Mouse (Mus musculus) limb, embryonic 13.5 days (tissue): ENCODE results near the gene Atf1. TPM values are rescaled to one million over a fixed set of nuclear protein-coding genes. Genes with fewer than 3 reads are reported as not detected.
"Not testable (repeated sequence)": the region's sequence is repeated elsewhere in the genome, so short reads cannot be mapped to it uniquely, and the experiment has no call there.

Experiments
- ATAC-seq: fragments of 200-750 bp; cut with Nextera tagmentation; 2 replicates; pipeline ENCODE4 v1.8.0; 2017; ENCODE audit warnings: low read depth, moderate number of reproducible peaks, moderate TSS enrichment; ENCODE audit not compliant: low FRiP score
- H3K27ac ChIP-seq: fragments of 300-500 bp; sonication (generic); 2 replicates; pipeline ENCODE4 v1.5.1; 2015; ENCODE audit warnings: inconsistent platforms, mild to moderate bottlenecking, moderate library complexity
- H3K27me3 ChIP-seq: fragments of 300-500 bp; sonication (generic); 2 replicates; pipeline ENCODE4 v1.6.1; 2015; ENCODE audit warnings: mild to moderate bottlenecking, inconsistent platforms
- H3K36me3 ChIP-seq: fragments of 300-500 bp; sonication (generic); 2 replicates; pipeline ENCODE4 v1.6.1; 2015; ENCODE audit warnings: inconsistent platforms, mild to moderate bottlenecking, moderate library complexity
- H3K4me1 ChIP-seq: fragments of 300-500 bp; sonication (generic); 2 replicates; pipeline ENCODE4 v1.6.1; 2015; ENCODE audit warnings: inconsistent platforms
- H3K4me2 ChIP-seq: fragments of 300-500 bp; sonication (generic); replicated peaks from 2 replicates; pipeline ENCODE4 v1.6.1; 2015; ENCODE audit warnings: inconsistent platforms, mild to moderate bottlenecking, moderate library complexity
- H3K4me3 ChIP-seq: fragments of 300-500 bp; sonication (generic); 2 replicates; pipeline ENCODE4 v1.5.1; 2015; ENCODE audit warnings: moderate library complexity, mild to moderate bottlenecking, inconsistent platforms
- H3K9ac ChIP-seq: fragments of 300-500 bp; sonication (generic); 2 replicates; pipeline ENCODE4 v1.6.1; 2015; ENCODE audit warnings: mild to moderate bottlenecking, inconsistent platforms
- H3K9me3 ChIP-seq: fragments of 300-500 bp; sonication (generic); 2 replicates; pipeline ENCODE4 v1.6.1; 2016; ENCODE audit warnings: inconsistent platforms
- WGBS: fragments of 180-500 bp; shearing (Covaris S2); methylation state at CpG from one replicate; pipeline ENCODE4 v1.1.7; 2015; 5-methylcytosine and 5-hydroxymethylcytosine counted together
- polyA plus RNA-seq: library from polyadenylated mRNA; unstranded; fragments of >200 nt; fragmentation: Nextera tagmentation; extraction: Ambion mirVana; gene quantifications from 2 replicates; pipeline ENCODE4 v1.2.1, GENCODE M21; 2015

Gene Atf1
- polyA plus RNA-seq, 1 experiment from 2014 or later, result 46.4 TPM

DNA sequence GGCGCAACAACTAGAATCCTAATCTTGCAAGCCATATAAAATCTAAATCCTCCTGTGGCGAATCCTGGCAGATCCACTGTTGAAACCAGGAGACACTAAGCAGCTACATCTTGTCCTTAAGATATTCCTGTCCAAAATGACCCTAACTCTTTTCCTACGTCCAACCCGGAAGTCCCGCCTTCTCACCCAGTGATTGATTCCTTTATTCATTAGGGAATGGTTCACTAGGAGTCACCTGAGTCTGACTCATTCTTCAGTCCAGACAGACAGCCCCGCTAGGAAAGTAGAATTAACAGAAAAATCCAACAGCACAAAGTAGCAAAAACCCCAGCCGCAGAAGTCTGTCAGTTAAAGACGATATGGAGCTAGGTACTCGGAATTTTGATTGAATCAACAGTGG, 19.7 kb downstream of the Atf1 start:
- H3K9me3 ChIP-seq, result no peaks in the 10 kb centered on the region
- H3K4me3 ChIP-seq, result no peak overlapping the region
- no peaks in the 10 kb centered on the region for H3K4me1 ChIP-seq
- WGBS, result 95% methylated on average over 9 of the region's 9 CpGs
- H3K4me2 ChIP-seq, result no peak overlapping the region
- no peaks in the 10 kb centered on the region for H3K27me3 ChIP-seq
- H3K9ac ChIP-seq, result no peak overlapping the region
- H3K27ac ChIP-seq, result no peak overlapping the region
- ATAC-seq, result no peak
- H3K36me3 ChIP-seq, result peaks cover 99% of the 10 kb centered on the region

DNA sequence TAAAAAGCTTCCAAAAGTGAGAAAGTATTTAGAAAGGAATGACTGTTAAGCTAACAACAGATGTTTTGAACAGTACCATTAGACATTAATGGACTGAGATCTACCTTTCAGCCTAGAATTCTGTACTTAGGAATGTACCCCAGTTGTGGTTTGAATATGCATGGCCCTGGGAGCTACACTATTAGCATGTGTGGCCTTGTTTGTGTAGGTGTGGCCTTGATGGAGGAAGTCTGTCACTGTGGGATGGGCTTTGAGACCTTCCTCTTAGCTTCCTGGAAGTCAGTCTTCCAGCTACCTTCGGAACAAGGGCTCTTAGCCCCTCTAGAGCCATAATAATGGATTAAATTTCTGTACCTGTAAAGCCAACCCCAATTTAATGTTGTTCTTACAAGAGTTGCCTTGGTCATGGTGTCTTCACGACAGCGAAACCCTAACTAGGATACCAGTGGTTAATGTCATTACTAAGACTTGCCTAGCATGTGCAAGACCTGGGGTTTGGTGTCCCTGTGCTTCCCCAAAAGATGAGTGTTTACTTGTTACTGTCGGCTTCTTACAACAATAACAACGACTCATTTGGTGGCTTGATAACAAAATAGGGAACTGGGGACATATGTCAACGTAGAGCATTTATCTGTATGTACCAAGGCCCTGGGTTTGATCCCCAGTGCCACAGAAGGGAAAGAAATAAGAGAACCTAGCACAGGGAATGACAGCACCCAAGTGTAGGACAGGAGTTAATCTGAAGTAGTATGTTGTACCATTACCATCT, 21.2 kb downstream of the Atf1 start:
- 97% methylated on average over 6 of the region's 6 CpGs for WGBS
- Histone ChIP-seq H3K4me1 (no peaks in the 10 kb centered on the region), H3K36me3 (peaks cover 98% of the 10 kb centered on the region), H3K27ac (no peak overlapping the region), H3K27me3 (no peaks in the 10 kb centered on the region), H3K9ac (no peak overlapping the region), H3K4me3 (no peak overlapping the region), H3K9me3 (no peaks in the 10 kb centered on the region), H3K4me2 (no peak overlapping the region)
- ATAC-seq, result no peak

DNA sequence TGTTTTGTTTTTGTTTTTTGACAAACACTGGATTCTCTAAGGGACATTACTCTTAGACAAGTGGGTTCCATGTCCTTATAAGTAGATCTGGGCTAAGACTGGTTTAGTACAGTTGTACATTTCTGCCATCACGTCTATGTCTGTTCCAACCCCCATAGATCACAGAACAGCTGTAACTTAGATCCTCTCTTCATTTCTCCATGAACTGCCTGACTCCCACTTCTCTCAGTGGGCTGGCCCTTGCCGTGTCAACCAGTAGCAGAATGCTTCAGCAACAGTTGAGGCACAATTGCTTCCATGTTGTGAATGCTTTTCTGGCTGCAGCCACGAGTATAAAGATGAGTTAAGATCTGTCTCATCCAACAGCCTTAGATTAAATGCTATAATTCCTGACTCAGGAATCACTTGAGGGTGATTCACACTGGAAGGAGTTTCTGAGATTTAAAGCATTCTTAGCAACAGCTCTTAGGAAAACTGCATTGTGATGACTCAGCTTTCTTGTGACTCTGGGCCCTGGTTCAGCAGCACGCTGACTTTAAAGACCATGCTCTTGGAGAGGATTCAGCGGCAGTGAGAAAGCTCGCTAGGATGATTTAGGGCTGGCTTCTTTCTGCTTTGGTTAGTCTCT, 23.6 kb downstream of the Atf1 start:
- H3K9ac ChIP-seq, result no peak overlapping the region
- no peaks in the 10 kb centered on the region for H3K27me3 ChIP-seq
- H3K9me3 ChIP-seq, result no peaks in the 10 kb centered on the region
- 91% methylated on average over 6 of the region's 6 CpGs for WGBS
- H3K36me3 ChIP-seq, result peaks cover 98% of the 10 kb centered on the region
- no peaks in the 10 kb centered on the region for H3K4me1 ChIP-seq
- no peak overlapping the region for H3K27ac ChIP-seq
- ATAC-seq, result no peak
- no peak overlapping the region for H3K4me2 ChIP-seq
- H3K4me3 ChIP-seq, result no peak overlapping the region

- WGBS, result 87% methylated on average over 6 of the region's 6 CpGs
- Histone ChIP-seq H3K4me1 (no peaks in the 10 kb centered on the region), H3K4me3 (no peak overlapping the region), H3K4me2 (no peak overlapping the region), H3K9ac (no peak overlapping the region), H3K9me3 (no peaks in the 10 kb centered on the region), H3K36me3 (peaks cover 82% of the 10 kb centered on the region), H3K27ac (no peak overlapping the region), H3K27me3 (no peaks in the 10 kb centered on the region)
- ATAC-seq, result no peak
These were observed 28.8 kb downstream of the Atf1 start for GRCm38 (mm10) chr15:100256386-100256785.

- Histone ChIP-seq H3K36me3 (peaks cover 80% of the 10 kb centered on the region), H3K9ac (no peak overlapping the region)
- WGBS, result 84% methylated on average over 5 of the region's 5 CpGs
These were observed 29.7 kb downstream of the Atf1 start for GRCm38 (mm10) chr15:100257305-100257704.

DNA sequence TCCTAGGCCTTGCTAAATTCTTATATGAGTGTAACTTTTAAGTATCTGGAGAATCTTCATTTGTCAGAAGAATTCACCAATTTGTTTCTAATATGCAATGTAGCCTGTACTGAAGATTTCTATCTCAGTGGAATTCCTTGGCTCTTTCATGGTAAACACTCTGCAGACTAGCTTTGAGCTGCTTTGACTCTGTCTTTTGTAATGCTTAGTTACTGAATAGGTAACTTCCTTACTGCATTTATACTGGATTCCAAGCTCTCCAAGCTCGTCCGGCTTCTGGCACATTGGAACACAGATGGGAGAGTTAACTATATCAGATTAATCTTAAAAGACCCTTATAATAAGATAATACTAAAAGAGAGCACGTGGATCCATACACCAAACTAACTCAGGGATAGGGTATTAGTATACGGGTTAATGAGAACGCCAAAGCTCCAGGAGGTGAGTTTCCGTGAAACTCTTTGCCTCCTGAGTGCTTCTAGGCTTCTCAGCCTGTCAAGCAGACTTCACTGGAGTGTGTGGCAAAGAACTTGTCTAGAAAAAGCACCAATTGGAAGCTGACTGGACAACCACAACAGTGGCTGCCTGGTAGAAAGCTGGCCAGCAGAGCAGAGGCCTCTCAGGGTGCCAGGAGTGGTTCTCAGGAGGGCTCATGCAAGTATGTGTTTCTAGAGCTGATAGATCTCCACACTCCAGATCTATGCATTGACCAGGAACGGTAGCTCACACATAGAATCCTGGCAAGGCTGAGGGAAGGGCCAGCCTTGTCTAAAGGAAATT, 31.2 kb downstream of the Atf1 start:
- WGBS, result 95% methylated on average over 7 of the region's 7 CpGs

More at GRCm38 (mm10) chr15:100257305-100257704, 29.7 kb downstream of the Atf1 start:
- Histone ChIP-seq H3K27me3 (no peaks in the 10 kb centered on the region), H3K27ac (no peak overlapping the region), H3K4me2 (no peak overlapping the region), H3K4me1 (no peaks in the 10 kb centered on the region), H3K9me3 (no peaks in the 10 kb centered on the region), H3K4me3 (no peak overlapping the region)
- no peak for ATAC-seq

GRCm38 (mm10) chr15:100260351-100260750, 32.7 kb downstream of the Atf1 start:
- H3K36me3 ChIP-seq, result peaks cover 53% of the 10 kb centered on the region
- WGBS, result 91% methylated on average over 4 of the region's 7 CpGs

More for the DNA sequence above, 31.2 kb downstream of the Atf1 start:
- H3K4me1 ChIP-seq, result no peaks in the 10 kb centered on the region
- no peak overlapping the region for H3K4me3 ChIP-seq
- H3K36me3 ChIP-seq, result peaks cover 68% of the 10 kb centered on the region
- H3K9ac ChIP-seq, result no peak overlapping the region
- H3K27ac ChIP-seq, result no peak overlapping the region
- H3K27me3 ChIP-seq, result no peaks in the 10 kb centered on the region
- no peak for ATAC-seq
- no peaks in the 10 kb centered on the region for H3K9me3 ChIP-seq
- H3K4me2 ChIP-seq, result no peak overlapping the region

DNA sequence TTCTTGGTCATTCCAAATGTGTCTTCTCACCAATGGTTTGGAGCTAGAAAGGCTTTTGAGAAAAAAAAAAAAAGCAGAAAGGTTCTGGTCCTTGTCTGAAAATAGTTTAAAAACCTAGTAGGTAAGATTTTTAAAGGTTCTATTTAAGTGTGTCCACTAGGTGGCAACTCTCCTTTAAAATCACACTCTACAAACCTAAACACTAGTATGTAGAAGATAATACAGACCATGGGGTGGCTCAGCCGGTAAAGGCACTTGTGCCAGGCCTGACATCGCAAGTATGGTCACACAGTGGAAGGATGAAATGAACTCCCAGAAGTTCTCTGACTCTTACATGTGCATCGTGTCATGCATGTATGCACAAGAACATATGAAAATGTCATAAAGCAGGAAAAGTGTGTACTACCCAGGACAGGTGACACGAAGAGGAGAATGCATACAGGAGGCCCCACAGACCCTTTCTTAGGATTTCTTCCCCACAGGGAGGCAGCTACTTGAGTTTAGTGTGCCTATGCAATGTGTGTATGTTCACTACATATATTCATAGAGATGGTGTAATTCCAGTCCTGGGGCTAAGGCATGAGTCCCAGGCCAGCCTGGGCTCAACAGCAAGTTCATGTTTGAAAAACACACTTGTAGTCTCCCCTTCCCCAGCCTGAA, 35.8 kb downstream of the Atf1 start:
- Histone ChIP-seq H3K9ac (no peak overlapping the region), H3K4me3 (no peak overlapping the region), H3K36me3 (peaks cover 25% of the 10 kb centered on the region), H3K27ac (no peak overlapping the region), H3K4me1 (no peaks in the 10 kb centered on the region), H3K9me3 (no peaks in the 10 kb centered on the region), H3K4me2 (no peak overlapping the region), H3K27me3 (no peaks in the 10 kb centered on the region)
- 26% methylated on average over 4 of the region's 4 CpGs for WGBS
- ATAC-seq, result no peak

More at GRCm38 (mm10) chr15:100260351-100260750, 32.7 kb downstream of the Atf1 start:
- not testable (repeated sequence) for ATAC-seq, H3K27me3 ChIP-seq, H3K9ac ChIP-seq, H3K9me3 ChIP-seq, H3K4me2 ChIP-seq, H3K4me3 ChIP-seq, H3K4me1 ChIP-seq, H3K27ac ChIP-seq

GRCm38 (mm10) chr15:100265586-100266325, 38.1 kb downstream of the Atf1 start:
- Histone ChIP-seq H3K4me3 (no peak overlapping the region), H3K4me2 (no peak overlapping the region), H3K36me3 (peaks cover 13% of the 10 kb centered on the region), H3K9me3 (no peaks in the 10 kb centered on the region), H3K27me3 (no peaks in the 10 kb centered on the region), H3K4me1 (no peaks in the 10 kb centered on the region), H3K9ac (no peak overlapping the region), H3K27ac (no peak overlapping the region)
- WGBS, result 93% methylated on average over 4 of the region's 5 CpGs
- ATAC-seq, result no peak

- ATAC-seq, result no peak
- Histone ChIP-seq H3K9ac (no peak overlapping the region), H3K4me3 (no peak overlapping the region), H3K4me1 (no peaks in the 10 kb centered on the region), H3K9me3 (peaks cover 8% of the 10 kb centered on the region; the same call in 1 of the 2 replicates), H3K27me3 (no peaks in the 10 kb centered on the region), H3K4me2 (no peak overlapping the region), H3K36me3 (no peaks in the 10 kb centered on the region), H3K27ac (no peak overlapping the region)
- WGBS, result 77% methylated on average over 2 of the region's 2 CpGs
These were observed 41.3 kb downstream of the Atf1 start for GRCm38 (mm10) chr15:100268916-100269315.

DNA sequence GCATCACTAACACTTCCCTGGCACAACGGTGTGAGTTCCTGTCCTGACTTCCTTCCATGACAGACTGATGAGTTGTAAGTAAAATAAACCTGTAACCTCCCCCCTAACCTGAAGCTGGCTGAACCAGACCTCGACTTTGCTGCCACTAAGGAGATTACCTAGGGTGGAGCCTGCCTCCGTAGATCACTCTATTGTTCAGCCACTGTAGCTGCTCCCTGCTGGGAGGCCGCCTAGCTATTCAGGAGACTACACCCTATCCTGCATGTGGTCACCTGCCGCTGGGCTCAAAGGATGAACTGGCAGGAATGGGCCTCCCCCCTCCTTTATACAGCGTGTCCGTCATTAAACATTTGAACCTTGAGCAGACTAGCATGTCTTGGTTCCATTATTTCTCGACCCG, 42.2 kb downstream of the Atf1 start:
- ATAC-seq, result no peak
- Histone ChIP-seq H3K9ac (no peak overlapping the region), H3K4me3 (no peak overlapping the region), H3K9me3 (peaks cover 8% of the 10 kb centered on the region; the same call in 1 of the 2 replicates), H3K4me1 (no peaks in the 10 kb centered on the region), H3K4me2 (no peak overlapping the region), H3K27ac (no peak overlapping the region), H3K36me3 (no peaks in the 10 kb centered on the region), H3K27me3 (no peaks in the 10 kb centered on the region)
- WGBS, result 28% methylated on average over 9 of the region's 9 CpGs
